Mouse (Mus musculus): ENCODE results near the gene Pde1a.
A peak's percentile ranks its signal among the peaks of the same experiment; 100 is the strongest.

Pde1a gene

DNA sequence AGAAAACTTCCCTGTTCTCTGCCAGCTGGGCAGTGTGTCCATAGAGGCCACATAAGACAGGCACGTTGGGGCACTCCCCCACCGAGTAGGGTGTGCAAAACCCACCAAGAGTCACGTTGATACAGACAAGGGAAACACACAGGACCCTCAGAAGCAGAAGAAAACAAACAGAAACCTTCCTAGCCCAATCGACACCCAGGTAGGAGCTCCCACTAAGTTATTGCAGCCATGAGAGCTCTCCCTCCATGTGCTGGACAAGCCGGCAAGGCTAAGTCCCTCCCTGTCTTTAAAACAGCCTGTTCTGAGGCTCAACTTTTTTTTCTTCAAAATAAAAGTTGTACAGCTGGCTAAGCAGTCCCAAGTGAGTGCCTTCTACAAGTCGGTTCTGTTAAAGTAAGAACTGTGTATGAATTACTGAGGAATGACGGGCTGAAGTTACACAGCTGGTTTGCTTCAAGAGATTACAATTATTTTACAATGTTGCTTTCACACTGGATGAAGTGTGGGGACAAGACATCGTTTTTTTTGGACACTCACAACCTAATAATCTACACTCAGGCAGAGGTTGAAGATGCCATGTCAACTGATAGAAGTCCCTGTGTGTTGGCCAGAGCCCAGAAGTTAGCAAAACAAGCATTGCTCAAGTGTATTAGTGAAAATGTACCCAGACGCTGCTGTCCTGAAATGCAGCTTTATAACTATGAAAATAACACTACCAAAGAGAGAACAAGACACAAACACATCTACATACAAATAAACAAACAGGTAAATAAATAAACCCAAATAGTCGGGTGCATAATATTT is 90.4 kb downstream of the Pde1a start:
- no peak for DNase-seq

DNA sequence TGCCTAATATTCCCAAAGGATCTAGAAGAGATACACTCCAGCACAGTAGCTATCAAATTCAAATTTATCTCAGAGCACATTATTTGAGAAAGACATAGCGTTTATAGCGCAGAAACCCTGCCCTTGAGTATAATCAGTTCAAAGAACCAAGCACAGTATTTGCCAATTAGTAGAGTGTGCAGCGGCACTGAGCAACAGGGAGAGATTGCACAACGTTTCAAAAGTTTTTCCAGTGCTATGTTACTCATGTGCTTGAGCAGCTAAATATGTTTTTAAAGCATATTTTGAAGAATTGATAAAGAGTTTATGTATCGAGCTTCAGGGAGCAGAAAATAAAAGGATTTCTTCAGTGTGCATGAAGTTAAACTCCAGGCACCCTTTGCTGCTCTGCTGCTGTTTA is 91.3 kb downstream of the Pde1a start:
- DNase-seq = no peak

DNA sequence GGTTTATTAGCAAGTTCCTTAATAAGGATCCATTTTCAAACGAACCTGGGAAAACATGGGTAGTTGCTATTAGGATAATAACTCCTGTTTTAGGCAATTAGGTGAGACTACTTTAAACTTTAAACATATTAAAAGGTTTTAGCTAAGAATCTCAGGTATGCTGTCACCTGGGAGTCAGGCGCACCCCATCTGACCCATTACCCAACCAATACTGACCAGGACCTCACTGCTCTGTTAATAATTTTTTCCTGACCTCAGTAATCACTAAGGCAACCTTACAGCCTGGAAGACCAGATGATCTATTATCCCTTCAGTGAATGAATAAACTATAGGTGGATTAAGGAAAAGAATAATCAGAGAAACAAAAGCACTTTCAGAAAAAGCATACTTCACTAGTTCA is 100.2 kb downstream of the Pde1a start:
- no peak for DNase-seq

DNA sequence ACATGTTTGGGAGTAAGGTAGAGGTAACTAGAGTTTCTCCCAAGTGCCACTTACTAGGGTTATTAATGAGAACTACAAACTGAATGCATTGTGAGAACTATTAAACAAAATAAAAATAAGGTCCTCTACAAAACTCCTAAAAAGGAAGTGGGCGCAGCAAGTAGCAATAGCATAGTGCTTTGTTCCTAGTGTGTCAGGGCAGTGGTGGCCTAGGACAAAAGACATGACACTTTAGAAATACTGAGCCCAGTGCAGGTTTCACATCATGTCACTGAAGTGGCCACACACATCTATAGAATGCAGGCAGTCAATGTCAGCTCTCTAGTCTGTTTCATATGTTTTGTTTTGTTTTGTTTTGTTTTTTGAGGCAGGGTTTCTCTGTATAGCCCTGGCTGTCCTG is 103.2 kb downstream of the Pde1a start:
- no peak for DNase-seq

DNA sequence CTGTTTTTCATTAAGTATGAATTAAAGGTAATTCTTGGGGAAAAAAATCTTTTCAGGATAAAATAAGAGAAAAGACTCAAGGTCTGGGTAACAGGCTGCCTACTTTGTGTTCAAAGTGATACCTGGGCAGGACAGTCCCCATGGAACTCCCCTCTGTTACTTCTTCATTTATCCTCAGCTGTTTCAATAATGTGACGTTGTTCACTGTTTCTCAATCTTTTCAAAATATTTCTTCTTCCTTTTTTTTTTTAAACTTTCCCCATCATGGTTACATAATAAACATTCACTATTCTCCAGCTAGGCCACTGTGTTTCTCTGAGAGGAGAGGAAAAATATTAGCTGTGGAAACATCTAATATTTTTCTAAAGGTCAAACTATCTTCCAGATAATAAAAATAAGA is 103.7 kb downstream of the Pde1a start:
- DNase-seq = no peak

DNA sequence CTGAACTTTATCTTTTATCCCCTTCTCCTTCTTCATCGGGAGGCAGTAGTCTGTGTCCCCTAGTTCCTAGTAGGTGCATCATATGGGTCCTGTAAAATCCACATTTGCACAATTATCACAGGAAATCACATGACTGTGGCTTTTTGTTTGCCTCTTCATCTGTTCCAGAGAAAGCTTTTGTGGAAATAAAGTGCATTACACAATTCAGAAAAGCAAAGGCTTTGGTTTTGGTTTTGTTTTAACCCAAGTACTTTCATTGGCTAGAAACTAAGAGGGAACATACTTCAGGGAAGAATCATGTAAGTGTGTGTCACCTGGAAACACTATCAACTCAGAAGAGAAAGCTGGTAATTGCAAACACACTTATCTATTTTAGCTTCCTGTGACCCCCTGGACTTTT is 104.2 kb downstream of the Pde1a start:
- no peak for DNase-seq

DNA sequence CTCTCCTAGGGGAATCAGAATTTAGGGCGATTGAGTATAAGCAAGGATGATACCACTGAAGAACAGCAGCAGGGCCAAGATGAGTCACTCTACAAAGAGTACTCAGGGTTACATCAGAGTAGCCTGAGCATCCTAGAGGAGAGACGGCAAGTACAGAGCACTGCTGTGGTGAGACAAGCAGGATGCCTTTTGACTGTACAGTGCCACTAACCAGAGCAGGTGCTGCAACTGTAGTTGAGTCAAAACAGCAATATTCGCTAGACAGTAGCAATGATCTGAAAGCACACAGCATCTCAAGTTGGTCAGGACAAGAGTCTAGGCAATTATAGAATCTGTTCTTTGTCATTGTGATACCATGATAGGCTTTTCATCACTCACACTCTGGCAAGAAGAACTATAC is 115.1 kb downstream of the Pde1a start:
- DNase-seq = no peak

DNA sequence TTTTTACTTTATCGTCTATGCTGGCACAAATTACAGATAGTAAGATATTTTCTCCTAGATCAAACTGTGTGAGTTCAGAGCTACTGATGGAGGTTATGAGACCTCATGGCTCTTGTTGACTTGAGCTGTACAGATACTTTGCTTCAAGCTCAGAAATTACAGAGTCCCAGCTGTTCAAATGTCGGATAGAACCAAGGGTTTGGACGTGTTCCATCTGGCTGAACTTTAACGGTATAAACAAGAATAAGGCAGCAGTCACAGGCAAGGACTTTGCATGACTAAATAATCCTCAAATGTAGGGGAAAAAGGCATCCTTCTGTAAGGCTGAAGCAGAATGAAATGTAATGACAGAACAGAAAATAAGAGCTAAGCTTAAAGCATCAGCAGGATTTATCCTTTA is 116.2 kb downstream of the Pde1a start:
- peak; percentile 25 to 26 for DNase-seq

DNA sequence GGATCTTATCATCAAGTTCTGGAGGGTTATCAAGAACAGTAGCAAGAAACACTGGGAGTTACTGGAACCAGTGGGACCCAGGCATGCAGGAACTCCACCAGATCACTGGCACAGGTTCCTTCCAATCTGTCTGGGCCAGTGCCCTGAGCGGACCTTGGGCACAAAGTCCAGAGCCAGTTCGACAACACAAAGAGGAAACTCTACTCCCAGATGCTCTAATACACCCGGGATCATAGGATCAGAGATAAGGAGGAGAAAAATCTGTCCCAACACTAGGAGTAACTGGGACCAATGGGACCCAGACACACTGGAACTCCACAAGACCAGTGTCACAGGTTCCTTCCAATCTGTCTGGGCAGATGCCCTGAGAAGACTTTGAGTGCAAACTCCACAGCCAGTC is 130.1 kb downstream of the Pde1a start:
- no peak for DNase-seq

DNA sequence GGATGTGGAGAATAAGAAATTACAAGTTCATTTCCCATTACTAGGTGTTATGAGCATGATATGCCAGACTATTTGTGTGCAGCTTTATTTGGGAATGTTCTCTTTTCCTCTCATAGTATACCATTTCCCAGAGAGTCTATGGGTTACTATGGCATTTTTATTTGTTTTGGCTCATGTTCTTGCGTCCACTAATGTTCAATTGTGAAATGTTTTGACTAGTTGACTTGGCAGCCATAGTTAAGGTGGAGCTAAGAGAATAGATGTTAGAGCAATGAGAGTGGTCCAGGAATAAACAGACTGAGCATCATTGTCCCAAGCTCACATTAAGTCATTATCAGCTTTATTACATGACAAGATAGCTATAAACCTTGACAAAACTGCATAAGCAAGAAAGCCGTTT is 130.8 kb downstream of the Pde1a start:
- no peak for DNase-seq

DNA sequence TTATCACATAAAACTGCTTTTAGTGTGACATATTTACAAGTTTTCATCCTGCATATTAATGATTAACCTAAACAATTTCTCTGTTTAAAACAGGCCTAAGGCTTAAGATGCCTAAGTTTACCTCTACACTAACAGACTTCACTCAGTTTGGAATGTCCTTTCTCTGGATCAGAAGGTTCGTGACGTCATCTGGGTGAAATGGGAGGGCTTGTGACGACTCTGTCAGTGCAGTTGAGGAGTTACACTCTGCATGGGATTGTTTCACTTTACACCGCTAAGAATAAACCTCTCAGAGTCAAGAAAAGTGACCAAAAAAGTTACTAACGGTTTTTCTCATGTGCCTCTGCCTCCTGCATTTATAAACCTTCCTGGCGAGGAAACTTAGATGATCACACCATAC is 137.6 kb downstream of the Pde1a start:
- no peak for DNase-seq

DNA sequence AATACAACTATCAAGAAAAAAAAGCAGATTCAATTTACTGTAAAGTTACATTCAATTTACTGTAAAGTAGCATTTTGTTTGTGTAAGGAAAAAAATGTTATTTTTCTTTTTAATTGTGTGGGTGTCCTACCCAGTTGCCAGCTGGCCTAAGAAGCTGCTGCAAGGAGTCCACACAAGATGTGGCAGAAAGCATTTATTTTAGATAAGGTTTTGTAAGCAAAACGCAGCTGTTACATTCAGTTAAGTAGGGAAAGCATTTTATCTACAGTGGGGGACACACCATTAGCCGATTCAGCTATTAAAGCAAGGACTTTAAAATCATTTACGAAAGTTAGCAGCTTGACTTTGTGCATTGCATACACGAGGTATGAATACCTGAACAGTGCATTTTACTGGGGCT is 145.5 kb downstream of the Pde1a start:
- DNase-seq = no peak

DNA sequence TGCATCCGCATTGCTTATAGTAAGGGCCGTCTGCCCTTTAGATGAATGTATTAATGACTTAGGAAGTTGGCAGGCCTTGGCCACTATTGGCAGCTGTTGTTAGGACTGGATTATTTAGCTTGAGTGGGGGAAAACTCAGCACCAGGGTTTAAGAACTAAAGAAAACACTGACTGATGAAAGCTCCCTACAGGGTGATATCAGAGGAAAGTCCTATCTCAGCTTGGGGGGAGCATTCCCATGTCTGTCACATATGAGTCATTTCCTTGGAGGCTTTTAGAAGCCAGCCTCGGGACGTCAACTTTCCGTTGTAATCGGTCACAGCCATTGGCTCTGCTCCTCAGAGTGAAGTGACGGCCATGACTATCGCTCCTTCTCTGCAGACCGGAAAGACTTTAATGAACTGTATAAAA is 146.0 kb downstream of the Pde1a start:
- DNase-seq = peak; percentile 16 to 19

DNA sequence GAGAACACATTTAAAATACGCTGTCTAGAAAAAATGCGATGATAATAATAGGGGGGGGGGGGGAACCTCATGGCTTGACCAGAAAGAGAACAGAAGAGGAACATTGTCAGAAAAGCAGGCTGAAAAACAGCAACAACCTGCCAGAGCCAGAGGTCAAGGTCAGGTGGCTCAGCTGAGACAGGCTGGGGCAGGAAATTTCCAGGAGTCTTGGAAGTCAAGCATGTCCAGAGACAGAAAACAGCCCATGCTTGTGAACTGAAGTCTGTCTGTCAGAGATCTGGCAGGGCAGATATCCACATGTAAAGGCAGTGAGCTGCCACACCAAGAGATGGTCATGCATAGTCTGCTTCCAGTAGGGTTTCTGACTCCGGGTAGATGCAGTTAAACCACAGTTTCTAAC is 147.5 kb downstream of the Pde1a start:
- no peak for DNase-seq

DNA sequence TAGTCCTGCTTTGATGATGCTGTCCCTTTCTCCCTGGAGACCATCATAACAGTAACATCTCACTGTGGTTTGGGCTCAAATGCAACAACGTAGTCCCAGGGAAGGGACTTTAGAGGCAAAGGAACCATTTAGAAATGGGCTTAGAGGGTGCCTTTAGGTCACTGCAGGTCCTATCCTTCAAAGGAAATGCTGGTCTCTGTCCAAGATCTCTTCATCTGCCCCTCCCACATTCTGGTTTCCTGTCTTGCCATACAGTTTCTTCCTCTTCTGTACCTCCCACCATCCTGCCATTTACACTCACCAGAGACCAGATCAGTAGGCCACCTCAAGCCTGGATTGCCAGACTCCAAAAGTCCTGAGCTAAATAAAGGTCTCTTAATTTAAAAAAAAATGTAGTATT is 150.3 kb downstream of the Pde1a start:
- DNase-seq = no peak

DNA sequence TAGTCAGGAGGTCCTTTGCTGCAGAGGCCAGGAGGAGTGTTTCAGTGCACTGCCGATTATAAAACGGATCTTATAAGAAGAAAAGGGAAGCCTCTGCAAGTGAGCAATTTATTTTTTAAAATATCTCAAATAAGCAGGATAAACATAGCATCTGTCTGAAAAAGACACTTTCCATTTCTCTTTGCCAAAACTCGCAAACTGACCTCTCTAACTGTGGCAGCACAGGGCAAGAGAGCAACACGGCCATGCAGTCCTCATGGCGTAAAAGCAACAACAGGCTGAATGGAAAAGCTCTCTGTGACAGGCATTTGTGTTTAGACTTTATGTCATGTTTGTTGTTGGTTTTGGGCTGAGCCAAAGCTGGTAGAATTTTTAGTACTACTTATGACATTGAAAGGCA is 152.0 kb downstream of the Pde1a start:
- DNase-seq = no peak

DNA sequence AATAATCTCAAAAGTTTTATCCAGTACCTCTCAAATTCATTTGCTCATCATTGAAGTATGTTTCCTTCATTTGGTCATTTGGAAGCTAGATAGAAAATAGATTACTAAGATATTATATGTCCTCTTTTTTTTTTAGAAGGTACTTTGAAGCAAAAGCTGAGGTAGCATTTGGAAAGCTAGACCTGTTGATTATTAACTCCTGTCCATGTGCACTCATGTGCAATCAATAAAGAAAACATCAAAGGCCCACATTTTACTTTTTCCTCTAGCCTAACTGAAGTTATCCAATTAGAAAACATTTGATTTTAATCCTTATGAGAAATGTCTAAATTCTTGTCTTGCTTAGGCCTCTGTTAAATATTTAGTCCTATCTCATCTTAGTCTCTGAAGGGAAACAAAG is 153.3 kb downstream of the Pde1a start:
- DNase-seq = no peak

DNA sequence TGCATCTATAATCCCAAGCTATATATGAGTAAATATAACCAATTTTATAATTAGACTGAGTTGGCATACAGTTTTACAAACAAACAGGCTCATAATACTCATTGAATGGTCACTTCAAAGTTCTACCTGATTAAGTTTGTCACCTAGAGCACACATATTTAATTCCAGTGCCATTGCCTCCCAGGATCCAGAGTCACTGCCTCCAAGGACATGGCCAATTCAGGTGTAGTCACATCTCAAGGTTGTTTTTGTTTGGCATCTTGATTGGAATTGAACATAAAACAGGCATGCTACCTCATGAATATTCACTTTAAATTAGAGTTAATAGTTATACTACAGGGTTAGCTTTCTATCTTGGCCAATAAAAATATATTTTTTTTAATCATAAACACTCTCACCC is 157.0 kb downstream of the Pde1a start:
- no peak for DNase-seq

DNA sequence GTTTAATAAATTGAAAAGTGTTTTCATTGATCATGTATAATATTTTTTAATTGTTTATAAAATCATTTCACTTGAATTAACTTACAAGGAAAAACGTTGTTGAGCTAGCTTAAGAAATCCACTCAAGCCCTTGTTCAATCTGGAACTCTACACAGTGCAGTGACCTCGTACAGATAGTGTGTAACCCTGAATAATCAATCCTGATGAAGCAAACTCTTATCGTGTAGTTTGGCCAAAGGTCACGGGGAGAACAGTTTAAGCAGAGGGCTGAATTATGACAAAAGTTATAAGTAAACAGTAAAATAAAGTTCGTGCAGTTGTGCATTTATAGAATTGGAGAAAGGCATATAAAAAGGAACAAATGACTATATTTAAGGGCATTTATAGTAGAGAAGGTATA is 159.7 kb downstream of the Pde1a start:
- DNase-seq = no peak

DNA sequence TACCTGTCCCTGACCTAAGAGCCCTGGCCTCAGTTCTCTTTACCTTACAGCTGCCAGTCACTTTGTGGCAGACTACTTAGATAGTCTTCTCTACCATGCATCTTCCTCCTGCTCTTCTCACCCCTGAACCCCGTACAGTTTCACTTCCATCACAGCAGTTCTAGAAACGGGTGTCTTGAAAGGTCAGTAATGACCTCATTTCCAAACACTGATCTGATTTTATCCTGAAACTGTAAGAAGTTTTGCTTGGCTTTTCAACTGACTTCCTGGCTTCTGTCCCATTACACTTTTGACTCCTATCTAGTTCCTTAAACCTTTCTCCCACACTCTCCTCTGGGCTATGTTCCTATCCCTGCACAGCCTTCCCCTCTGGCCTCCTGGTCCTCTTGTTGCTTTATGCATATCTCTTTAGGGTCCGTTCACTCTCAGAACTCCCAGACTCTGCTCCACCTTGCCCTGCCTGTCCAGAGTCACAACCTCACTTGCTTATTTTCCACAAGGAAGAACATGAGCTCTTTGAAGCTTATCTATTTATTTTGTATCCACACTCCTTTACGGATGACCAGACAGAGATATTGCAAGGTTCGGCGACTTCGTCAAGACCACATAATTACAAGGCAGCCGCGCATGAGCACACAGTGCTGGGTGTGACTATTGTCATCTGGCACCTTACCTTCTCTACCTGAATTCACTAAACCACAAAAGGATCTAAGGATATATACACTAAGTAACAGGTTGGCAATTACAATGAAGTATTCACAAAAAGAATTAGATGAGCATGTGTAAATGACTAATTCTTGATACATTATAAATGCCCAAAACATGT is 162.4 kb downstream of the Pde1a start:
- no peak for DNase-seq

DNA sequence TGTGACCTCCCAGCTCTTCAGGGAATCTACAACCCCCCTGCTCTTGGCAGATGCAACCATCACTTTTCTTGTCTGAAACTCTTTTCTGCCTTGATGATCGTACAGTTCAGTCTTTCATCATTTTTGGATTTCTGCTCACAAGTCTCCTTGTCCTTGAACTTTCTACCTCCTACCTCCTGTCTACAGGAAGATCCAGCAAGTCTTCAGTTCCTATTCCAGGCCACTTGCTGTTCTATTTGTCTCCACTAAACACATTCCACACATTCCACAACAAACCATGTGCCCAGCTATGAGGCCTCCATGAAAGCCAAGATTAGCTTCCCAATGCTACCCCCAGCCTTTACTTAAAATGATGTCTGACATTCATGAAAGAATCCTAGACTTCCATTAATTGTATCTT is 163.2 kb downstream of the Pde1a start:
- no peak for DNase-seq

DNA sequence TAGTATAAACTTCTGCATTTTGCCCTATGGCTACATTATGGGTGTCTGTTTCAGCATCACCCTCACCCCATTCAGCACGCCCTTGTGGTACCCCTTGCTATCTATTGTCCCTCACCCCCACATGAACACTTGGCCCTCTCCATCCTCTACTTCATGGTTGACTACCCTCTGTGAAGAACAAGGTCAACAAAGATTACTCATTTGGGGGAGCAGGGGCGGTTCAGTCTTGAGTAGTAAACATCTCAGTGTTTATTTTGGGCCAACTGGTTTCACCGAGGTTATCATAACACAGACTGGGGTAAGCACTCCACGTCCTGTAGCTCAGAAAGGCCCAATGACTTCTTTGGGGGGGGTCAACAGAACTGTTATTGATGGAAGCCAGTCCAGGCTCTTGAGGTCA is 164.3 kb downstream of the Pde1a start:
- no peak for DNase-seq

DNA sequence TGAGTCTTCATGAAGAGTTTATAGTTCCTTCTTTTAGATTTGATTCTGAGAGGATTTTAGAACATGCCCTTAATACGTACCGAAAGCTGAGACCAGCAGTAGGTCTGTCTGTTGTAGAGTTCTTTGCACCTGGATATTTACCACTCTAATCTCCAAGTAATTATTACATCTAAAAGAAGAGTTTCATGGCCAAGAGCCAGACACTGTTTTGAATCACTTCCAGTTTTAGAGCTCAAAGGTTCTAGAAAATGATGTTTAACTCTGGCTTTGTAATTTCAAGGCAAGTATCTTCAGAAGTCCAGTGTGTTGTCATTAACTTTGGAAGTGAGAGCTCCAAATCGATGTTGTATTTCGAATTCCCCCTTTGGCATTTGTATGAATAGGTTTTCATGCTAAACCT is 167.8 kb downstream of the Pde1a start:
- DNase-seq = no peak

DNA sequence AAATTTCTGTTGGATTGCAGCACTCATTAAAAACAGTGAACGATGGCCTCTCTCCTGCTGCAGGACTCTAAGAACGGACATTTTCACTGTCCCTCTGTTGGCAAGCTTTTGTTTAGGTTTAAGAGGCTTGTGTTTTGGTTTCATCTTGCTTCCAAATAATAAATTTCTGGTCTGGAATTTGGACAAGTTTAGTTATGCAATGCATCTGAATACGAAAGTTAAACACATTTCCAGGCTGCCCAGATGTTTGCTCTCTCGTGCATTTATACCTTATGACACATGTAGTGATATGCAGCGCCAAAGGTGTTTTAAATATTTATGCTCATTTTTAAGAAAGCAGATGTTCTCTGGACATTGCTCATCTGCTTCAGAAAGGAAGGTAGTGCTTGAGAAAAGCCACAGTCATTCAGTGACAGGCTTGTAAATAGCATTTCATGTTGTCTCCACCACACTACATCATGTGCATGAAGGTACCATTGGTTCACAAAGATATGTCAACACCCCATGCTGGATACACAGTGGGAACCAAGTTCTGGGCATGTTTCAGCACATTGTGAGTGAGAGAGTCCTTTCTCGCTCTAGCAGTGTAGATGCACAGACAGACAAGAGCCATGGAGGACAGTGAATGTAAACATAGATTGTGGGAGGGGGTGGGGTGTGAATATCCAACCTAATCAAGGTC is 171.5 kb downstream of the Pde1a start:
- no peak for DNase-seq

Measured in cerebellum, postnatal 10 days (tissue).